Mouse (Mus musculus): ENCODE data around the gene Ncoa5.

Ncoa5 gene

GRCm38 (mm10) chr2:164994659-164995428, 39.8 kb downstream of the Ncoa5 start:
- DNase-seq (ENCODE audit: low spot score) = no peak

DNA sequence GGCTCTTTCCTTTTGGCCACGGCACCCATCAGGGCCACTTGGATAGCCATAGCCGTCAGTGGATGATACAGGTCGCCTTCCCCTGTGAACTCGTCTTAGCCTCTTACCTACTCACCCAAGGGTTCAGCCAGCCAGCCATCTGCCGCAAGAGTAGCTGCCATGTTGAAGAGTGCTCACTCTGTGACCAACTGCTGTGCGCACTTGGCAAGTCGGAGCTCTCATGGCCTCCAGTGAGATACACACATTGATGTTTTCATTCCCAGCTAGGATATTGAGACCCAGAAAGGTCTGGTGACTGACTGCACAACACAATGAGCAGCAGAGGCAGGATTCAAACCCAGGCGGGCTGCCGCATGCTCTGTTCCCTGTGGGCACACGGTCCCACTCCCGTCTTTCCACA, 40.5 kb downstream of the Ncoa5 start:
- no peak for DNase-seq (ENCODE audit: low spot score)

DNA sequence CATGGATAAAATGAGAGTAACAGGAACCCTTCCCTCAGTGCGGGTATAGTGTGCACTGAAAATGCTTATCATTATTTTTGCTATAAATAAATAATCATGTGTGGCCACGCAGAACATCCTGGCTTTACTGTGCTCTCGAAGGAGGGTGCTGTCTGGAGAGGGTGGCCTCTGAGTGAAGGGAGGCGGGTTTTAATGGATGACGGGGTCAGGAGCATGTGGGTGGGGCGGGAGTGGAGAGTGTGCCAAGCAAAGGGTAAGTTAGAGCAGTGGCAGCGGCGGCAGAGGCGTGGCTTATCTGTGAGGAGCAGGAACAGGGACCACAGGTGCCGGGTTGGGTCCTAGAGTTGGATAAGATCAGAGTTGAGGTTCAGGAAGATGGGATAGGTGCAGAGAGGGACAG, 42.9 kb downstream of the Ncoa5 start:
- no peak for DNase-seq (ENCODE audit: low spot score)

DNA sequence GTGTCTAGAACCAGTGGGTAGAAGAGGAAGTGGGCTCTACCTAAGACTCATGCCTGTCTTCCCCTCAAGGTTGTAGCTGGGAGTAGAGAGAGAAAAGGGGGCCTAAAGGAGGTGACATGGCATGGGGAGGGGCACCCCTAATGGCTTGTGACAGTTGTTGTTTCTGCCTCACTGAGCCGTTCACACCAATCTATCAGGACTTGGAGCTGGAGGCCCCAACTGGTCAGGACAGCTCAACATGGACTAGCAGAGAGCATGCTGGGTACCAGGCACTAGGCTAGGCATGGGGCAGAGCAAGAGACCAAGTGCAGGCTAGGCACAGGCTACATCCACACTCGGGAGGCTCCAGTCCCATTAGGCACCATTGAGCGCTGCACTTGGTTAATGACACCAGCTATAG, 43.6 kb downstream of the Ncoa5 start:
- no peak for DNase-seq (ENCODE audit: low spot score)

DNA sequence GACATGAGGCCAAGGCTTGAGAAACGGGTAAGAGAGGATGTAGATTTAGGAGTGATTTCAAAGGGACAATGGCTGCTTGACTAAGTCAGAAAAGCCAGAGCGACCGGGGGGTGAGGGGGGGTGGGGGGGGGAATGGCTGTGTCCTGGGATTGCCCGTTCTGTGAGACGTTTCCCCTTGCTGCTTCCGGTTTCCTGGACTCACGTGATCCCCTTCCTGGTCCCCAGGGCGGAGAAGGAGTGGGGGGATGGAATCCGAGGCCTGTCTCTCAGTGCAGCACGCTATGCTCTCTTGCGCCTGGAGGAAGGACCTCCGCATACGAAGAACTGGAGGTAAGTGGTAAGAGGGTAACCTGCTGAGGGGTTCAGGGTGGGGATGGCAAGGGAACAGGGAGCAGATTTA, 45.9 kb downstream of the Ncoa5 start:
- DNase-seq (ENCODE audit: low spot score) = no peak

DNA sequence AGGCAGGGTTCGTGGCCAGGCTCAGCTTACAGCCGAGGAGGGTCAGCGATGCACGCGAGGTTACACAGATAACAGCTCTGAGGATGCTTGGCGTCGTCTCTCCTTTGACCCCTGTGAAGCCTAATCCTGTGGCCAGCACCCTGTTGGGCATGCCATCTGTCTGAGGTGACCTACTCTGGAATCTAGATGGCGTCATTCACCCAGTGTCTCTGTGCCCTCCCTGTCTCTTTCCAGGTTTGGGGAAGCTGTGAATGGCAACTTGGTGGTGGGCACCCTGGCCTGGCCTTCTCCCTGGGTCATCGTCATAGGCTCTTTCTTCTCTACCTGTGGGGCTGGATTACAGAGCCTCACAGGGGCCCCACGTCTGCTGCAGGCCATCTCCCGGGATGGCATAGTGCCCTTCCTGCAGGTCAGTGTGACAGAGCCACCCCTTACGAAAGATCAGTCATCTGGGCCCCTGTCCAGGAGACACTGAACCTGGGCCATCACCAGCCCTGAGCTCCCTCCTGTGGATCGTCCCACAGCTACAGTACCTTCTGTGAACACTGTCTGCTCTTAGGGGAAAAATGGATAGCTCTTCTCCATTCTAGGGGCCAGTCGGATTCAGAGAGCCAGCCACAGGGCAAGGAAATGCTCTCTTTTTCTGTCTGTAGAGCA, 48.2 kb downstream of the Ncoa5 start:
- DNase-seq (ENCODE audit: low spot score) = no peak

- DNase-seq (ENCODE audit: low spot score) = no peak
Measured at GRCm38 (mm10) chr2:164985962-164986361, 48.7 kb downstream of the Ncoa5 start.

DNA sequence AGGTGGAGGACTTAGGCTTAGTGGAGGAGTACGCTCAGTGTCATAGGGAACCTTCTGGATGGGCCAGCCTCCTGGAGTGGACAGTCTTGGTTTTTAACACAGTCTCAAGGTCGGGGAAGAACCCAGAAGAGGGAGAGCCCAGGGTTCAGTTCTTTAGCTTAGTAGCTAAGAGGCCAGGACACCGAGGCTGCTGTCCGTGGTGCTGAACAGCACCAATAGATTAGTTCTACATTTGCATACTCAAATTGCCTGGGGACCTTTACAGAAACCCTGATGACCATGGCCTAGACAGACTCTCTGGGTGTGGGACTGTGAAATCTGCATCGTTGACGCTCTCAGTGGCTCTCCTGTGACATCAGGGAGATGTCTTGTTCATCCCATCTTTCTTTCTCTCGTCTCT, 54.9 kb downstream of the Ncoa5 start:
- peak; percentile 89 for DNase-seq (ENCODE audit: low spot score)

GRCm38 (mm10) chr2:164975611-164976010, 59.1 kb downstream of the Ncoa5 start:
- DNase-seq (ENCODE audit: low spot score) = no peak

DNA sequence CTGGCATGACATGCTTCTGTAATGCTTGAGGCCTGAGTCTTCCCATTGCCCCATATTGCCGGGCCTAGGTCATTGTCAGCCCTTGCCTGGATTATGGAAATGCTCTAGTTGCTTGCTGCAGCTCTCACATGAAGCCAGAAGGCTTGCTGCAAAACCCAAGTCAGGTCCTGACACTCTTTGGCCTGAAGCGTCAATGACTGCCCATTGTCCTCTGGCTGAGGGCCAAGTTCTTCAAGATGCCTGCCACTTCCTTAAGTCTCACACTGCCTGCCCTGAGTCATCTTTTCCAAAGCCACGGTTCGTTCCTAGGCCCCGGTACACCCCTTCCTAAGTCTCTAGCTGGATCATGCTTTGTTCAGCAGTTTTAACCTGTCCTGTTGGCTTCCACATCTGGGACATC, 62.0 kb downstream of the Ncoa5 start:
- DNase-seq (ENCODE audit: low spot score) = no peak

DNA sequence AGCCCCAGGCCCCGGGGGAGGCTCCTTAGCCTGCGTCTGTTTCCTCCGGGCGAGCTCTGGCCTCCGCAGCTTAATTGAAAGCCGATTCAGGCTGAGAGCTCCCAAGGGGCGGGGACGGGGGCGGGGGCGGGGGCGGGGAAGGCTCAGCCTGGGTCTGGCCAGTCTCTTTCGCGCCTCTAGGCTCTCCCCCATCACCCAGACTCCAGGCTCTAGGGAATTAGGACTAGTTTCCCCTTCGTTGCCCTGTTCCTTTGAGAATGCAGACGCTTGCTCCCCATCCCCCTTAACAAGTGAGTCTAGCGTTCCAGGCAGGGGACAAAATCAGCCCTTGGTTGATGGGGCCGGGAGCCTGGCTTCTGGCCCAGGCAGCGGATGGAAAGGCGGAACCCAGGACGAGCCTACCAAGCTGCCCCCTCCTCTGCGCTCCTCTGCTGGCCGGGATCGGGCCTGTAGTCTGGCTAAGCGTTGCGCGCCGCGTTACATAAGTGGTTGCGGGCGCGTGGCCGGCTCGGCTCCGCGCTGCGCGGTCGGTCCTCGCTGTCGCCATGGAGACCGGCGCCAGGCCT, 64.0 kb downstream of the Ncoa5 start:
- DNase-seq (ENCODE audit: low spot score) = peak; percentile 67

DNA sequence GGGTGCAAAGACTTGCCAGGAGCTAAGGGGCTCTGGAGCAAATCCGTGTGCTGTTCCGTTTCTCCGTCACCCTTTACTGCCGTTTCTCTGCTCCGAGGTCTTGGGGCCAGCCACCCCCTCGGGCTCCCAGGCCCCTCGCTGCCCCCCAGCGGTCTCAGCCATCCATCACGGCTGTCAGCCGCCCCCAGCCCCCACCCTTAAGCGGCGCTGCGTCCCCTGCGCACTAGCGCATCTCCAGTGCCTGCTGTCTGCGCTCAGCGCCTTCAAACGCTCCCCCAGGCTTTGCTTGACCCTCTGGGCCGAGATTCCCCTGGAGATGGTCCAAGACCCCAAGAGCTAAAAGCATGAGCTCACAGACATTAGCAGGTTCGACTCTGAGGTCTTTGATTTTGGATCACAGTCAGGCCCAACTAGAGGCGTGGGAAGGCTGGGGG, 65.3 kb downstream of the Ncoa5 start:
- no peak for DNase-seq (ENCODE audit: low spot score)

DNA sequence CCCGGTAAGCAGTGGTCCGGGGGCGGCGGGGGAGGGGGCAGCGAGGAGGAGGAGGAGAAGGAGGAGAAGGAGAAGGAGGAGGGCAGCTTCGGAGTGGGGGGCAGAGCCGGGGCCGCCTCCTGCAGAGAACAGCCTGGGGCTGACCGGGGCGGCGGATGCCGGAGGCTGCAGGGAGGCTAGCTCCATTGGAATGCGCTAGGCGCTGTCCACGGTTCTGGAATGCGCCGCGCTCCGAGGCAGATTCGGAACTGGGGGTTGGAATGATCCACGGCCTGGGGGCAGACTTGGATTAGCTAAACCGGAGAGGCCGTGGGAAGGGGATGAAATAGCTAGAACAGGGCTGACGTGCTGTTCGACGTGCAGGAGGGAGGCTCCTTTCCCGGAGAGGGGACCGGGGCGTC, 66.2 kb downstream of the Ncoa5 start:
- DNase-seq (ENCODE audit: low spot score) = peak; percentile 91

GRCm38 (mm10) chr2:164967761-164968440, 66.8 kb downstream of the Ncoa5 start:
- DNase-seq (ENCODE audit: low spot score) = peak; percentile 54

DNA sequence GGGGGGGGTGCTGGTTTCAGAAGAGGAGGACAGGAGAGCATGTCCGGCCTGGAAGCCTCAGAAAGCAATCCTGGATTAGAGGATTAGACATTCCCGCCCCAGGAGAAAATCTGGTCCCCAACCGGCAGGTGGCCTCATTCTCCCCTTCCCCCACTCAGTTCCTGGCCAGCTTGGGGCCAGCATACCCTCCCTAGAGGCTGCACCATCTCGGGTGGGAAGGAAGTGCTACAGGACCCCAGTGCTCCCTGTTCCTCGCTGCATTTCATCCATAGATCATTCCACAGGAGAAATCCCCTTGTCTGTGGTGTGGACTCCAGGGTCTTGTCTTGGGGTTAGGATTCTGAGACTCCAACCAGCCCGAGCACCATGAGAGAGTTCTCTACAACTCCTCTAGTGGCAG, 67.5 kb downstream of the Ncoa5 start:
- DNase-seq (ENCODE audit: low spot score) = no peak

- DNase-seq (ENCODE audit: low spot score) = peak; percentile 91
Measured at GRCm38 (mm10) chr2:164966381-164966780, 68.3 kb downstream of the Ncoa5 start.

GRCm38 (mm10) chr2:164964981-164965380, 69.7 kb downstream of the Ncoa5 start:
- no peak for DNase-seq (ENCODE audit: low spot score)

GRCm38 (mm10) chr2:164964242-164964894, 70.3 kb downstream of the Ncoa5 start:
- DNase-seq (ENCODE audit: low spot score) = peak; percentile 35

- no peak for DNase-seq (ENCODE audit: low spot score)
Measured at GRCm38 (mm10) chr2:164962183-164962580, 72.5 kb downstream of the Ncoa5 start.

GRCm38 (mm10) chr2:164961506-164962182, 73.0 kb downstream of the Ncoa5 start:
- DNase-seq (ENCODE audit: low spot score) = peak; percentile 80

DNA sequence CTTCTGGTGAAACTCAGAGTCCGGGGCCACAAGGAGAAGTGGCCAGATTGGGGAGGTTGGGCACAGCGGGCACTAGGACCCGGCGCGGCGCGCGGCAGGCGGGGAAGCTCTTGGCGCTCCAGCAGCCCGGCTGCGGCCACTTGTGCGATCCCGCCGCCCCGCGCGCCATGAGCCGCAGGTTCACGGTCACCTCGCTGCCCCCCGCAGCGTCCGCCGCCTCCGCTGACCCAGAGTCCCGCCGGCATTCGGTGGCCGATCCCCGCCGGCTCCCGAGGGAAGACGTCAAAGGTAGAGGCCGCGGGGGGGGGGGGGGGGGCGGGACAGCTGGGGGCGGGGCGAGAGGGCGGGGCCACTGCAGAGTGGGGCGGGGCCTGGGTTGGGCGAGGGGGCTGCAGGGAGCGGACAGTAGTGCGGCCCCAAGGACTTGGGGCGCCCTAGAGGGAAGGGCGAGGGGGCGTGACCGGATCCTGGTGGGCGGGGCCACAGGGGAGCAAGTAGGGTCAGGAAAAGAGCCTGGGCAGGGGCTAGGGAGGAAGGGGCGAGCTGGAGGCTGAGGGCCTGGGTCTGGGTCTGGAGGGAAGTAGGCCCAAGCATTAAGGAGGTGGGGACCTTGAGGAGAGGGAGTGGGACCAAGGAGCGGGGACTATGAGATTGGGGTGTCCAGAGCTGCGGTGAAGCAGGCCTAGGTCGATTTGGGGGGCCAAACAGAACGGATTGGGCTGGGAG, 73.8 kb downstream of the Ncoa5 start, which contains the start of gene Slc12a5:
Slc12a5 (plus strand) TSS at position 87 of the 726 bp plus-strand sequence.
- DNase-seq (ENCODE audit: low spot score) = peak; percentile 88
